Mouse (Mus musculus) bone marrow, adult 2 months (tissue): ENCODE measurements around the gene Pdcd1. TPM values are rescaled to one million over a fixed set of nuclear protein-coding genes. Genes with fewer than 3 reads are reported as not detected.
"Not testable (repeated sequence)": the region's sequence is repeated elsewhere in the genome, so short reads cannot be mapped to it uniquely, and the experiment has no call there.

Experiments
- H3K27ac ChIP-seq: fragments of 200-500 bp; 2 replicates; pipeline ENCODE4 v1.5.1; 2012; ENCODE audit warnings: low read depth, mild to moderate bottlenecking, control low read depth, inconsistent platforms, low read length; ENCODE audit not compliant: control insufficient read depth, poor library complexity, insufficient read depth
- H3K4me1 ChIP-seq: fragments of 200-500 bp; 2 replicates; pipeline ENCODE4 v1.6.1; 2011; ENCODE audit warnings: low read length; ENCODE audit not compliant: control insufficient read depth, insufficient read depth
- H3K4me3 ChIP-seq: fragments of 200-500 bp; replicated peaks from 2 replicates; pipeline ENCODE3; 2011; ENCODE audit warnings: mild to moderate bottlenecking, low read depth, low read length, control low read depth; ENCODE audit not compliant: control insufficient read depth
- CTCF ChIP-seq: fragments of 200-500 bp; IDR thresholded peaks from 2 replicates; pipeline ENCODE4 v1.5.1; 2011; ENCODE audit warnings: low read length, control low read depth; ENCODE audit not compliant: control insufficient read depth, insufficient read depth
- POLR2A ChIP-seq: fragments of 200-500 bp; IDR thresholded peaks from 2 replicates; pipeline ENCODE4 v1.6.1; 2011; ENCODE audit warnings: low read depth, mild to moderate bottlenecking, control low read depth, low read length, borderline replicate concordance; ENCODE audit not compliant: control insufficient read depth
- WGBS: fragments of 180-500 bp; shearing (Covaris S2); methylation state at CpG from one replicate; pipeline ENCODE4 v1.1.7; 2018; 5-methylcytosine and 5-hydroxymethylcytosine counted together
- polyA plus RNA-seq: library from polyadenylated mRNA; stranded (reverse); fragments of >200 nt; gene quantifications from 2 replicates; pipeline ENCODE4 v1.2.4, GENCODE M21; 2011; ENCODE audit warnings: low replicate concordance; ENCODE audit not compliant: missing spikeins, insufficient read depth, insufficient read length

The Pdcd1 gene
- polyA plus RNA-seq, 1 experiment = not detected

- 42% methylated on average over 3 of the region's 3 CpGs for WGBS
- H3K27ac ChIP-seq = no peak overlapping the region
- H3K4me1 ChIP-seq = no peaks in the 10 kb centered on the region
- TF ChIP-seq POLR2A = no peak
- TF ChIP-seq CTCF = no peak
- H3K4me3 ChIP-seq = no peak overlapping the region
Observed at GRCm38 (mm10) chr1:94011643-94012042, 40.7 kb downstream of the Pdcd1 start.

GRCm38 (mm10) chr1:94008826-94009225, 43.5 kb downstream of the Pdcd1 start:
- not testable (repeated sequence) for H3K27ac ChIP-seq, H3K4me3 ChIP-seq, H3K4me1 ChIP-seq
- 88% methylated on average over 16 of the region's 19 CpGs for WGBS

- WGBS = 49% methylated on average over 2 of the region's 2 CpGs
- not testable (repeated sequence) for H3K4me1 ChIP-seq, H3K4me3 ChIP-seq
Observed at GRCm38 (mm10) chr1:94005954-94006506, 46.3 kb downstream of the Pdcd1 start.

GRCm38 (mm10) chr1:94001023-94001422, 51.3 kb downstream of the Pdcd1 start:
- 67% methylated on average over 2 of the region's 2 CpGs for WGBS
- no peak overlapping the region for H3K27ac ChIP-seq
- no peaks in the 10 kb centered on the region for H3K4me1 ChIP-seq
- no peak for TF ChIP-seq CTCF
- TF ChIP-seq POLR2A = no peak
- no peak overlapping the region for H3K4me3 ChIP-seq

More at GRCm38 (mm10) chr1:94005954-94006506, 46.3 kb downstream of the Pdcd1 start:
- H3K27ac ChIP-seq = not testable (repeated sequence)

GRCm38 (mm10) chr1:93991491-93991890, 60.9 kb downstream of the Pdcd1 start:
- 64% methylated on average over 3 of the region's 3 CpGs for WGBS
- not testable (repeated sequence) for H3K4me3 ChIP-seq, H3K27ac ChIP-seq

GRCm38 (mm10) chr1:93991068-93991467, 61.3 kb downstream of the Pdcd1 start:
- 2% methylated on average over 2 of the region's 2 CpGs for WGBS
- not testable (repeated sequence) for H3K4me3 ChIP-seq

More at GRCm38 (mm10) chr1:93991491-93991890, 60.9 kb downstream of the Pdcd1 start:
- not testable (repeated sequence) for H3K4me1 ChIP-seq

GRCm38 (mm10) chr1:93990209-93990608, 62.1 kb downstream of the Pdcd1 start, which contains the start of gene Gal3st2c:
TSS of gene Gal3st2c (plus strand) at chr1:93990509.
- WGBS = 87% methylated on average over 8 of the region's 8 CpGs
- not testable (repeated sequence) for H3K4me1 ChIP-seq, H3K27ac ChIP-seq, H3K4me3 ChIP-seq

More at GRCm38 (mm10) chr1:93991068-93991467, 61.3 kb downstream of the Pdcd1 start:
- H3K4me1 ChIP-seq, H3K27ac ChIP-seq: not testable (repeated sequence)

GRCm38 (mm10) chr1:93988786-93989185, 63.6 kb downstream of the Pdcd1 start:
- no peaks in the 10 kb centered on the region for H3K4me1 ChIP-seq
- WGBS = 51% methylated on average over 3 of the region's 3 CpGs
- no peak overlapping the region for H3K4me3 ChIP-seq
- no peak overlapping the region for H3K27ac ChIP-seq
- no peak for TF ChIP-seq CTCF

Other genes with a start within 250 kb of the Pdcd1 start
- 12.0 and 17.7 TPM in 2 replicates for gene Ing5, start 248.6 kb downstream of the Pdcd1 start, polyA plus RNA-seq
- gene D2hgdh, start 227.6 kb downstream of the Pdcd1 start, polyA plus RNA-seq = 8.8 and 23.7 TPM in 2 replicates
- gene Gal3st2, start 191.2 kb downstream of the Pdcd1 start, polyA plus RNA-seq = not detected in 2 replicates
- not detected in 2 replicates for gene Gal3st2b, start 134.2 kb downstream of the Pdcd1 start, polyA plus RNA-seq
- 0.11 and 0.15 TPM in 2 replicates for gene Gal3st2c, start 62.0 kb downstream of the Pdcd1 start, polyA plus RNA-seq
- not detected in 2 replicates for gene Neu4, start 32.1 kb downstream of the Pdcd1 start, polyA plus RNA-seq